Comparison of ENCODE assay signal across 8 mouse cellular contexts in genomic region chr11:107113881-107114557, GRCm38 (mm10). TPM values are rescaled to one million over a fixed set of nuclear protein-coding genes. Genes with fewer than 3 reads are reported as not detected.
DNase-seq lines count a peak whose midpoint lies in the region; ATAC-seq and TF ChIP-seq lines count a peak whose summit lies in the region.

No protein-coding gene starts in this region.

- no peak for ATAC-seq in forebrain, postnatal 0 days
- peak; percentile 63; the same call in 1 of the 2 replicates for ATAC-seq in lung, embryonic 14.5 days (ENCODE audit: insufficient read depth)
- ATAC-seq in forebrain, embryonic 14.5 days = no peak
- no peak for ATAC-seq in midbrain, embryonic 14.5 days (ENCODE audit: low FRiP score, low TSS enrichment)

- H3K4me2 ChIP-seq in forebrain, postnatal 0 days (ENCODE audit: low read depth) = no peak overlapping the region
- H3K4me2 ChIP-seq in lung, embryonic 14.5 days = peak overlapping the region; percentile 51
- H3K4me2 ChIP-seq in forebrain, embryonic 14.5 days (ENCODE audit: low read length) = no peak overlapping the region
- H3K4me2 ChIP-seq in midbrain, embryonic 14.5 days (ENCODE audit: low read length) = peak overlapping the region; percentile 10; the same call in 1 of the 2 replicates

- DNase-seq in forebrain, embryonic 10.5 days (ENCODE audit: extremely low spot score, low spot score) = no peak
- no peak for DNase-seq in forebrain, postnatal 0 days
- DNase-seq in lung, embryonic 14.5 days = peak; percentile 67
- no peak for DNase-seq in lung, adult 18-20 months
- DNase-seq in forebrain, embryonic 14.5 days (ENCODE audit: low spot score) = peak; percentile 24
- peak; percentile 37 for DNase-seq in midbrain, embryonic 14.5 days
- no peak for DNase-seq in urinary bladder, postnatal 36 days (ENCODE audit: low spot score in 2 of 2)
- no peak for DNase-seq in thymus, adult 2 months

- H3K9ac ChIP-seq in forebrain, postnatal 0 days = no peak overlapping the region
- H3K9ac ChIP-seq in lung, embryonic 14.5 days = peak overlapping the region; percentile 29
- H3K9ac ChIP-seq in forebrain, embryonic 14.5 days (ENCODE audit: low read length) = peak overlapping the region; percentile 5; the same call in 1 of the 2 replicates
- H3K9ac ChIP-seq in midbrain, embryonic 14.5 days (replicated peaks; ENCODE audit: low read length) = no peak overlapping the region; the same call in 1 of the 2 replicates

- 26% methylated on average over 10 of the region's 10 CpGs for WGBS in forebrain, embryonic 10.5 days
- WGBS in forebrain, postnatal 0 days = 16% methylated on average over 10 of the region's 10 CpGs
- WGBS in lung, embryonic 14.5 days = 17% methylated on average over 10 of the region's 10 CpGs
- 20% methylated on average over 10 of the region's 10 CpGs for WGBS in forebrain, embryonic 14.5 days
- 17% methylated on average over 10 of the region's 10 CpGs for WGBS in midbrain, embryonic 14.5 days
- 91% methylated on average over 10 of the region's 10 CpGs for WGBS in thymus, adult 2 months

- TF ChIP-seq CTCF in forebrain, postnatal 0 days (IDR thresholded peaks at IDR 0.05; ENCODE audit: low read depth) = no peak
- no peak for TF ChIP-seq CTCF in lung, embryonic 14.5 days (IDR thresholded peaks at IDR 0.05; ENCODE audit: low read depth)
- TF ChIP-seq CTCF in thymus, adult 2 months (IDR thresholded peaks at IDR 0.05; ENCODE audit: borderline replicate concordance, control insufficient read depth, extremely low read depth, insufficient read depth, low read length, poor library complexity) = no peak

- H3K27me3 ChIP-seq in forebrain, embryonic 10.5 days (ENCODE audit: poor library complexity, severe bottlenecking) = no peaks in the 10 kb centered on the region
- no peaks in the 10 kb centered on the region for H3K27me3 ChIP-seq in forebrain, postnatal 0 days (ENCODE audit: insufficient read depth, low read length)
- no peaks in the 10 kb centered on the region for H3K27me3 ChIP-seq in lung, embryonic 14.5 days (ENCODE audit: insufficient read depth, low read length)
- H3K27me3 ChIP-seq in forebrain, embryonic 14.5 days (replicated peaks; ENCODE audit: control insufficient read depth, insufficient read depth, low read length) = no peaks in the 10 kb centered on the region
- no peaks in the 10 kb centered on the region for H3K27me3 ChIP-seq in midbrain, embryonic 14.5 days (ENCODE audit: control insufficient read depth, insufficient read depth, low read length)
- no peaks in the 10 kb centered on the region for H3K27me3 ChIP-seq in thymus, adult 2 months (ENCODE audit: control insufficient read depth, insufficient read depth, low read length)

- peaks cover 33% of the 10 kb centered on the region for H3K4me1 ChIP-seq in forebrain, embryonic 10.5 days
- H3K4me1 ChIP-seq in forebrain, postnatal 0 days (ENCODE audit: insufficient read depth) = no peaks in the 10 kb centered on the region
- peaks cover 12% of the 10 kb centered on the region for H3K4me1 ChIP-seq in lung, embryonic 14.5 days (ENCODE audit: insufficient read depth)
- peaks cover 7% of the 10 kb centered on the region for H3K4me1 ChIP-seq in forebrain, embryonic 14.5 days (ENCODE audit: control insufficient read depth, insufficient read depth, low read length)
- H3K4me1 ChIP-seq in midbrain, embryonic 14.5 days (ENCODE audit: control insufficient read depth, insufficient read depth, low read length) = peaks cover 15% of the 10 kb centered on the region
- peaks cover 5% of the 10 kb centered on the region for H3K4me1 ChIP-seq in thymus, adult 2 months (replicated peaks; ENCODE audit: control insufficient read depth, insufficient read depth, low read length)

- peak overlapping the region; percentile 27; the same call in 1 of the 2 replicates for H3K4me3 ChIP-seq in forebrain, embryonic 10.5 days
- H3K4me3 ChIP-seq in forebrain, postnatal 0 days (ENCODE audit: low read depth, low read length) = no peak overlapping the region
- H3K4me3 ChIP-seq in lung, embryonic 14.5 days (ENCODE audit: low read depth, low read length) = peak overlapping the region; percentile 9; the same call in 1 of the 2 replicates
- no peak overlapping the region for H3K4me3 ChIP-seq in forebrain, embryonic 14.5 days (ENCODE audit: low read depth, low read length)
- no peak overlapping the region for H3K4me3 ChIP-seq in midbrain, embryonic 14.5 days (replicated peaks; ENCODE audit: low read depth, low read length)
- no peak overlapping the region for H3K4me3 ChIP-seq in thymus, adult 2 months (ENCODE audit: control insufficient read depth, insufficient read depth, low read length)

- peaks cover 30% of the 10 kb centered on the region for H3K36me3 ChIP-seq in forebrain, embryonic 10.5 days (replicated peaks)
- H3K36me3 ChIP-seq in forebrain, postnatal 0 days (ENCODE audit: insufficient read depth) = peaks cover 16% of the 10 kb centered on the region
- H3K36me3 ChIP-seq in lung, embryonic 14.5 days (ENCODE audit: insufficient read depth) = peaks cover 21% of the 10 kb centered on the region
- H3K36me3 ChIP-seq in forebrain, embryonic 14.5 days (ENCODE audit: control insufficient read depth, insufficient read depth, low read length) = peaks cover 21% of the 10 kb centered on the region
- H3K36me3 ChIP-seq in midbrain, embryonic 14.5 days (ENCODE audit: control insufficient read depth, insufficient read depth, low read length) = peaks cover 17% of the 10 kb centered on the region
- peaks cover 16% of the 10 kb centered on the region for H3K36me3 ChIP-seq in thymus, adult 2 months (ENCODE audit: control insufficient read depth, insufficient read depth, low read length)

- H3K9me3 ChIP-seq in forebrain, embryonic 10.5 days = no peaks in the 10 kb centered on the region
- no peaks in the 10 kb centered on the region for H3K9me3 ChIP-seq in forebrain, postnatal 0 days (ENCODE audit: low read length)
- H3K9me3 ChIP-seq in lung, embryonic 14.5 days (ENCODE audit: low read depth, low read length) = no peaks in the 10 kb centered on the region
- H3K9me3 ChIP-seq in forebrain, embryonic 14.5 days (replicated peaks; ENCODE audit: control insufficient read depth, low read length) = no peaks in the 10 kb centered on the region
- no peaks in the 10 kb centered on the region for H3K9me3 ChIP-seq in midbrain, embryonic 14.5 days (ENCODE audit: control insufficient read depth, low read length)

- no peak for TF ChIP-seq POLR2A in thymus, adult 2 months (IDR thresholded peaks at IDR 0.05; ENCODE audit: control insufficient read depth, extremely low read depth, insufficient read depth, low read length, poor library complexity)

- peak overlapping the region; percentile 63 for H3K27ac ChIP-seq in forebrain, embryonic 10.5 days
- H3K27ac ChIP-seq in forebrain, postnatal 0 days (ENCODE audit: low read depth, low read length) = no peak overlapping the region
- H3K27ac ChIP-seq in lung, embryonic 14.5 days (ENCODE audit: low read depth) = peak overlapping the region; percentile 80
- 0 out of 2 replicates have a peak overlapping the region, but pooled peaks have one; percentile 16 for H3K27ac ChIP-seq in forebrain, embryonic 14.5 days (ENCODE audit: low read depth, low read length)
- H3K27ac ChIP-seq in midbrain, embryonic 14.5 days (replicated peaks; ENCODE audit: low read depth, low read length) = 0 out of 2 replicates have a peak overlapping the region, but pooled peaks have one; percentile 20
- no peak overlapping the region for H3K27ac ChIP-seq in thymus, adult 2 months (ENCODE audit: control insufficient read depth, insufficient read depth, low read length)

RNA-seq across cellular contexts. Expression of gene Bptf, which starts 17.9 kb away (rescaled TPM):
- polyA plus RNA-seq in forebrain, embryonic 10.5 days (2016; fragmentation: Nextera tagmentation; extraction: Ambion mirVana) = 32.5 and 35.7 TPM in 2 replicates
- 42.9 and 52.6 TPM in 2 replicates for total RNA-seq in forebrain, postnatal 0 days (2014; rRNA removed)
- 11.0 and 17.2 TPM in 2 replicates for polyA plus RNA-seq in forebrain, postnatal 0 days (2015; fragmentation: Nextera tagmentation; extraction: Ambion mirVana)
- 40.6 and 41.7 TPM in 2 replicates for polyA plus RNA-seq in lung, embryonic 14.5 days (2014; fragmentation: Nextera tagmentation; extraction: Ambion mirVana)
- 32.9 and 35.4 TPM in 2 replicates for polyA plus RNA-seq in forebrain, embryonic 14.5 days (2014; fragmentation: Nextera tagmentation; extraction: Ambion mirVana)
- polyA plus RNA-seq in midbrain, embryonic 14.5 days (2014; fragmentation: Nextera tagmentation; extraction: Ambion mirVana) = 40.4 and 46.9 TPM in 2 replicates
- polyA plus RNA-seq in thymus, adult 2 months (2012; rRNA removed) = 58.4 and 66.1 TPM in 2 replicates

Comparison
In these comparisons a context has a peak if more than half of its experiments do, and no peak if none do; other contexts are left out.
1. DNase-seq: peak in lung, embryonic 14.5 days (single experiment), forebrain, embryonic 14.5 days (single experiment) and midbrain, embryonic 14.5 days (single experiment); none in forebrain, embryonic 10.5 days (single experiment), forebrain, postnatal 0 days (single experiment), lung, adult 18-20 months (0 of 2), urinary bladder, postnatal 36 days (0 of 2) and thymus, adult 2 months (single experiment).
2. H3K27ac ChIP-seq: peak in forebrain, embryonic 10.5 days (single experiment), lung, embryonic 14.5 days (single experiment), forebrain, embryonic 14.5 days (single experiment) and midbrain, embryonic 14.5 days (single experiment); none in forebrain, postnatal 0 days (single experiment) and thymus, adult 2 months (single experiment).
3. H3K4me3 ChIP-seq: peak in forebrain, embryonic 10.5 days (single experiment) and lung, embryonic 14.5 days (single experiment); none in forebrain, postnatal 0 days (single experiment), forebrain, embryonic 14.5 days (single experiment), midbrain, embryonic 14.5 days (single experiment) and thymus, adult 2 months (single experiment).
4. H3K9ac ChIP-seq: peak in lung, embryonic 14.5 days (single experiment) and forebrain, embryonic 14.5 days (single experiment); none in forebrain, postnatal 0 days (single experiment) and midbrain, embryonic 14.5 days (single experiment).
5. H3K4me2 ChIP-seq: peak in lung, embryonic 14.5 days (single experiment) and midbrain, embryonic 14.5 days (single experiment); none in forebrain, postnatal 0 days (single experiment) and forebrain, embryonic 14.5 days (single experiment).